Mouse (Mus musculus) ES-E14 (cell line): ENCODE data around the gene Cdc20.

ENCODE experiments used
- CHD2 ChIP-seq: IDR thresholded peaks from 2 replicates; pipeline ENCODE4 v1.6.1; 2014; ENCODE audit warnings: mild to moderate bottlenecking, low read depth, low read length, inconsistent platforms
- HCFC1 ChIP-seq: IDR thresholded peaks from 2 replicates; pipeline ENCODE4 v1.6.1; 2012; ENCODE audit warnings: low read length, inconsistent platforms, borderline replicate concordance; ENCODE audit not compliant: insufficient read depth
- MAFK ChIP-seq: IDR thresholded peaks from 2 replicates; pipeline ENCODE4 v1.6.1; 2014; ENCODE audit warnings: mild to moderate bottlenecking, low read depth, low read length, inconsistent platforms; ENCODE audit not compliant: insufficient read depth
- ZNF384 ChIP-seq: IDR thresholded peaks from 2 replicates; pipeline ENCODE4 v1.6.1; 2012; ENCODE audit warnings: low read depth, low read length, inconsistent platforms

GRCm38 (mm10) chr4:118401918-118402317, 35.2 kb downstream of the Cdc20 start:
- no peak for TF ChIP-seq MAFK
- TF ChIP-seq HCFC1: no peak
- no peak for TF ChIP-seq ZNF384
- no peak for TF ChIP-seq CHD2
